Mouse (Mus musculus): Measurements from ENCODE around the gene Lgals2.
A peak's percentile ranks its signal among the peaks of the same experiment; 100 is the strongest.
"Not testable (repeated sequence)": the region's sequence is repeated elsewhere in the genome, so short reads cannot be mapped to it uniquely, and the experiment has no call there.

Lgals2 gene

DNA sequence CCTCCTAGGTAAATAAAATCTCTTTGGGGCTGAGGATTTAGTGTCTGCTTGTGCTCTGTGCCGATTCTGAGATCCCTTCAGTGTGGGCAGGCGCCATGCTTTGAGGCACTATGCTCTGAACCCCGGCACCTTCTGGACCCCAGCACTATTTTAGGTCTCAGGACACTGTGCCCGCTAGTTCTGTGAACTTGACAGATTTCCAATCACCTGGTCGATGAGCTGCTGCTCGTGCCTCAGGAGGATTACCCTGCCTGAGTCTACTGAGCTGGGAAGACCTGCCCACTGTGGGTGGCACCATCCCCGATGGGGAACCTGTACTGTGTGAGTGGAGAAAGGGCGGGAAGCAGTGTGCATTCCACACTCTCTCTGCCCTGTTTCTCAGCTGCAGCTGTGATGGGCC, 19.7 kb upstream of the Lgals2 start:
- no peak for DNase-seq (ENCODE audit: low read depth, low spot score)

- no peak for DNase-seq (ENCODE audit: low read depth, low spot score)
Observed at GRCm38 (mm10) chr15:78873803-78874435, 18.6 kb upstream of the Lgals2 start.

DNA sequence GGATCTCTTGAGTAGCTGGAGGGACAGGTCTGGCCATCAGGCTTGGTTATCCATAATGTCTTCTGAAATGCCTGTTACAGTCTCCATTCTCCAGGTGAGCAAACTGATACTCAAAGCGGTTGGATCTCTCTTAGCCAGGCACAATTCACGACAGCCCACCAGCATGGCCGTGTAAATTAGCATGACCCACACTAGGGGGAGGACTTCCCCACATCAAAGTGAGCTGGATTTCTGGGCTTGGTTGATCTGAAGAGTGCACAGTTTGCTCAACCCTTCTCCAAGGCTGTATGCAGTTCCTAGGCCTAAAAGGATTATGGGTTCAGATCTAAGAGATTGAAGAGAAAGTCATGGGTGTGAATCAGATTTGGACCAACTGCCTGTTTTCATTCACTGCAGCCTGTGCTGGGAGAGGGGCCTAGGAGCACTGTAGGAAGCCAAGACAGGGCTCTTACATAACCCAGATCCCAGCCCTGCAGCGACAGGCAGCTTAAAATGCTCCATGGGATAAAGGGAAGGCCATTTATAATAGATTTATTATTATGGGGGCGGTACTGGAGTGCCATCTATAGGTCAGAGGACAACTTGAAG, 16.8 kb upstream of the Lgals2 start:
- DNase-seq (ENCODE audit: low read depth, low spot score), result no peak

- peak; percentile 70 for DNase-seq (ENCODE audit: low read depth, low spot score)
Observed at GRCm38 (mm10) chr15:78869775-78870174, 14.4 kb upstream of the Lgals2 start.

DNA sequence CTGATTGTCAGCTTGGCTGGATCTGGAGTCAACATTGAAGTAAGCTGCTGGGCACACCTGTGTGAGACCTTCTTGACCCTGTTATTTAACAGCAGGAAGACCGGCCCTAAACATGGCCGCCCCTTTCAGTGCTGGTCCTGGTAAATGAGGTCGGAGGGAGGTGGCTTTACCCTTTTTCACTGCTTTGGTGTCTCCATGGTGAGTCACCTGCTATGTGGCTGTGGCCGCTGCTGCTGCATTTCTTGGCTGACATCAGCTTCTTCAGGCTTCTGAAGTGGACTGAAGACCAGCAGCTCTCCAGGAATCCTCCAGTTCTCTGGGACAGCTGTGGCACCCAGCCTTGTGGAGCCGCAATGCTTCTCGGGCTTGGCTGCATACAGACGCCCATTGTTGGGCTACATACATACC, 13.5 kb upstream of the Lgals2 start:
- no peak for DNase-seq (ENCODE audit: low read depth, low spot score)

DNA sequence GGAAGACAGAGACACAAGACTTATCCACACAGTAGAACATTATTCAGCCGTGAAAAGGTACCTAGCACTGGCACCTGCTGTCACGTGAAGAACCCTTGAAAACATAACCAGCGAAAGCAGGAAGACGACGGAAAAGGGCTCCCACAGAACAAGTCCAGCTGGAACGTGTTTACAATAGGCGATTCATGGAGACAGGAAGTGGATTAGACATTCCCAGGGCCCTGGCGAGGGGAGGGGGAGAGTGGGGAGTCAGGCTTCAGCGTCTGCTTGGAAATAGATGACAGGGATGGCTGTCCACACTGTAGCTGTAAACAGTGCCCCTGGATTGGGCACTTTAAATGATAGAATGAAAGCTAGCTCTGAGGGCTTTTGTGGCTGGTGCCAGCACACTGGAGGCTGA, 13.1 kb upstream of the Lgals2 start:
- DNase-seq (ENCODE audit: low read depth, low spot score), result peak; percentile 54

- DNase-seq (ENCODE audit: low read depth, low spot score), result no peak
Observed at GRCm38 (mm10) chr15:78863852-78864253, 8.5 kb upstream of the Lgals2 start.

- no peak for DNase-seq (ENCODE audit: low read depth, low spot score)
Observed at GRCm38 (mm10) chr15:78863154-78863553, 7.8 kb upstream of the Lgals2 start.

- no peak for DNase-seq (ENCODE audit: low read depth, low spot score)
Observed at GRCm38 (mm10) chr15:78862280-78862679, 7.0 kb upstream of the Lgals2 start.

DNA sequence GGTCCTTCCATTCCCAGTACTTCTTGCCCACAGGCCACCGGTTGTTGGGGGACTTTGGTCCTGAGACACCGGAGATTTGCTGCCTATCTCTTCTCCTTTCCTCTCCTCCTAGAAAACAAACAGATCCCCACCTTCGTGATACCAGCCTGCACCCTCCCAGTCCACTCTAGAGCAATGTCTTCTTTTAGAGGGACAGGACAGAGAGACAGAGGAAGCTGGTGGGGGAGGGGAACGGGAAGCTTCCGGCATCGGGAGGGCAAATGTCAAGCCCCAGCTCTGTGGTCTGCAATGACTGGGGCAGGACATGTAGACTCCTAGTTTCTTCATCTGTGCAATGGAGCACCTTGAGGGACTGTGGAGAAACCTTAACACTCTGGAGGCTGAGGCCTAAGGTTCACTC, 4.4 kb upstream of the Lgals2 start:
- DNase-seq (ENCODE audit: low read depth, low spot score), result no peak

DNA sequence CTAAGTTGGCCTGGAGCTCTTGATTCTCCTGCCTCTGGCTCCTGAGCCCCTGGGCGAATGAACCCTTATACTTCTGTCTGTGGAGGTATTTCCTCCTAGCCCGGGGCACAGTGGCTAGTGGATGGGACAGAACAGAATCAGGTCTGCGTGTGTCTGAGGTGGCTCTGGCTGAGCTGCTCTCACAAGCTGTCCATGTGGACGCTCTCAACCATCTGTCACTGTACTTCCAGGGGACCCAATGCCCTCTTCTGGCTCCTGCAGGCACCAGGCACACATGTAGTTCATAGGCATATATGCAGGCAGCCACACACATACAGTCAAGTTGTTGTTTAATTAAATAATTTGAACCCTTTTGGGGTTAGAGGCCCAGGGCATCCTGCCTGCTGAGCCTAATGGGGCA, 4.0 kb upstream of the Lgals2 start:
- no peak for DNase-seq (ENCODE audit: low read depth, low spot score)

GRCm38 (mm10) chr15:78857009-78857408, 1.7 kb upstream of the Lgals2 start:
- no peak for DNase-seq (ENCODE audit: low read depth, low spot score)

- DNase-seq (ENCODE audit: low read depth, low spot score), result peak; percentile 90
Observed at GRCm38 (mm10) chr15:78851505-78852153, 3.7 kb downstream of the Lgals2 start.

GRCm38 (mm10) chr15:78850944-78851343, 4.4 kb downstream of the Lgals2 start:
- no peak for DNase-seq (ENCODE audit: low read depth, low spot score)

- DNase-seq (ENCODE audit: low read depth, low spot score), result no peak
Observed at GRCm38 (mm10) chr15:78850059-78850824, 5.1 kb downstream of the Lgals2 start.

- no peak for DNase-seq (ENCODE audit: low read depth, low spot score)
Observed at GRCm38 (mm10) chr15:78849485-78849884, 5.8 kb downstream of the Lgals2 start.

- peak; percentile 77 for DNase-seq (ENCODE audit: low read depth, low spot score)
Observed at GRCm38 (mm10) chr15:78848467-78848866, 6.9 kb downstream of the Lgals2 start.

DNA sequence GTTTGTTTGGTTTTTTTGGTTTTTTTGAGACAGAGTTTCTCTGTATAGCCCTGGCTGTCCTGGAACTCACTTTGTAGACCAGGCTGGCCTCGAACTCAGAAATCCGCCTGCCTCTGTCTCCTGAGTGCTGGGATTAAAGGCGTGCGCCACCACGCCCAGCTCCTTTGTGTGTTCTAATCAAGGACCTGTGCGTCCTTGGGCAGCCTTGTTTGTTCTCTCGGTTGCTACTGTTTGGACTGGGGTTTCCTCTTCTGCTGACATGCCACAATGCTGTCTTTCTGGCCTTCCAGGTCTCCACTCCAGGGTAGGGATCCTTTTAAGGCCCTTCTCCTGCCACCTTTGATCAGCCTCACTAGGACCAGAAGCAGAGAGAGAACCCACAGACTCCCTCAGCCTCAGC, 8.5 kb downstream of the Lgals2 start:
- not testable (repeated sequence) for DNase-seq (ENCODE audit: low read depth, low spot score)

DNA sequence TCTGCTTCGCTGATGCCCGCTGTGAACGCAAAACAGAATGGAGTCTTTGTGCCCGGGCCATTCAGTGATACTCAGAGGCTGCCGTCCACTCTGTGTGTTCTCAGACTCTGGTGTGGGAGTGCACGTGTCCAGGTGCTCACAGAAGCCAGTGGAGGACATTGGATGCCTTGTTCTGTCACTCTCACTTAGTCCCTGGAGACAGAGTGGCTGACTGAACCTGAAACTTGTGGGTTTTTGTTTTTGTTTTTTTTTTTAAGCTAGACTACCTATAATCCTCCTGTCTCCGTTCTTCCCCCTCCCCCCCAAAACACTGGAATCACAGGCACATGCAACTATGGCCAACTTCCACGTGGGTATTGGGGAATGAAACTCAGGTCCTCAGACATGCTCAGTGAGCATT, 9.0 kb downstream of the Lgals2 start:
- no peak for DNase-seq (ENCODE audit: low read depth, low spot score)

DNA sequence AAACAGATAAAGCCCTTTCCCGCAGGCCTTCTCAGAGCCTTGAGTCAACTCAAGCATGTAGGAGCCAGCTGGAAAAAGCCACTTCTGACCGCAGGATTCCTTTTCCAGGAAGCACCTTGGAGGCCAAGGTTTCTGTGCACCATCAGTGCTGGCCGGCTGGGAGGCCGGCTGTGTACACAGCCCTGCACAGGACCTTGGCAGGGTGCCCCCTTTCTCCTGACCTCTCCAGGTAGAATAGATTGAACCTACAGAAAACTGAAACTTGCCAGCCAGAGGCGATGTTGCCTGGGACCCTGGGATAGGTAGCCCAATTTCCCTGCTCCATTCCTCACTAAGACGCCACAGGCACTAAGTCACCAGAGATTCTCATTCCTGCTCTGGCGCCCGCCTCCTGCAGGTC, 9.5 kb downstream of the Lgals2 start:
- no peak for DNase-seq (ENCODE audit: low read depth, low spot score)

DNA sequence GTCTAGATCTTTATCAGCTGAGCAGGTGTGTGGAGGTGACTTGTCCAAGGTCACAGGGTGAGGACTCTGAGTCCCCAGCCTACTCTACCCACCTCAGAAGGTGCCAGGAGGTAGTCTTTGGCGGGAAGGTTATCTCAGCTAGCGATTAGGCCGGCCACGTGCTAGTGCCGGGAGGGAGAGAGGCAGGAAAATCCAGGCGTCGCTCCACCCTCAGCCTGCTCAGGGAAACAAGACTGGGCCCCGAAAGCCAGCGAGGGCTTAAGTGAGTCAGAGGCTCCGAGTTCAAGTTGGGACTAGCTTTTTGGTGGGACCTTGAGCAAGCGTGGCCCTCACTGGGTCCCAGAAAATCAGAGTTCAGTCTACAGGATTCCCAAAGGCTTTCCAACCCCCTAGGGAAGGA, 10.0 kb downstream of the Lgals2 start:
- DNase-seq (ENCODE audit: low read depth, low spot score), result no peak

GRCm38 (mm10) chr15:78844791-78845190, 10.5 kb downstream of the Lgals2 start:
- DNase-seq (ENCODE audit: low read depth, low spot score), result no peak
